Mouse (Mus musculus) hindbrain, embryonic 11.5 days (tissue): ENCODE results near the gene Sbk1. TPM values are rescaled to one million over a fixed set of nuclear protein-coding genes. Genes with fewer than 3 reads are reported as not detected.
"Not testable (repeated sequence)": the region's sequence is repeated elsewhere in the genome, so short reads cannot be mapped to it uniquely, and the experiment has no call there.

ENCODE experiments used
- ATAC-seq: fragments of 200-750 bp; cut with Nextera tagmentation; 2 replicates; pipeline ENCODE4 v1.8.0; 2017; ENCODE audit warnings: mild to moderate bottlenecking, moderate TSS enrichment, moderate library complexity; ENCODE audit not compliant: low FRiP score
- DNase-seq: peaks from one replicate; pipeline ENCODE4 v3.0.0-alpha.2; 2015; ENCODE audit warnings: low spot score
- H3K27ac ChIP-seq: fragments of 300-500 bp; sonication (generic); 2 replicates; pipeline ENCODE4 v1.5.1; 2014; ENCODE audit warnings: mild to moderate bottlenecking, low read depth, low read length
- H3K27me3 ChIP-seq: fragments of 300-500 bp; sonication (generic); 2 replicates; pipeline ENCODE4 v1.6.1; 2014; ENCODE audit warnings: mild to moderate bottlenecking, low read length, moderate library complexity, mixed read lengths; ENCODE audit not compliant: control insufficient read depth, insufficient read depth
- H3K36me3 ChIP-seq: fragments of 300-500 bp; sonication (generic); 2 replicates; pipeline ENCODE4 v1.6.1; 2014; ENCODE audit warnings: mild to moderate bottlenecking, low read length, moderate library complexity, mixed read lengths; ENCODE audit not compliant: control insufficient read depth, insufficient read depth
- H3K4me1 ChIP-seq: fragments of 300-500 bp; sonication (generic); replicated peaks from 2 replicates; pipeline ENCODE4 v1.6.1; 2014; ENCODE audit warnings: low read length, mixed read lengths; ENCODE audit not compliant: control insufficient read depth, insufficient read depth
- H3K4me2 ChIP-seq: fragments of 300-500 bp; sonication (generic); replicated peaks from 2 replicates; pipeline ENCODE4 v1.6.1; 2014; ENCODE audit warnings: mild to moderate bottlenecking, low read depth, low read length
- H3K4me3 ChIP-seq: fragments of 300-500 bp; sonication (generic); 2 replicates; pipeline ENCODE4 v1.5.1; 2014; ENCODE audit warnings: low read depth, low read length
- H3K9ac ChIP-seq: fragments of 300-500 bp; sonication (generic); 2 replicates; pipeline ENCODE4 v1.6.1; 2014; ENCODE audit warnings: low read depth, low read length
- H3K9me3 ChIP-seq: fragments of 300-500 bp; sonication (generic); 2 replicates; pipeline ENCODE4 v1.6.1; 2016; ENCODE audit warnings: low read length; ENCODE audit not compliant: control insufficient read depth
- WGBS: fragments of 180-500 bp; shearing (Covaris S2); extraction: QIAGEN DNeasy Blood & Tissue Kit; methylation state at CpG from one replicate; pipeline ENCODE4 v1.1.7; 2014; 5-methylcytosine and 5-hydroxymethylcytosine counted together
- polyA plus RNA-seq: library from polyadenylated mRNA; unstranded; fragments of >200 nt; fragmentation: Nextera tagmentation; extraction: Ambion mirVana; gene quantifications from 2 replicates; pipeline ENCODE4 v1.2.1, GENCODE M21; 2014

The Sbk1 gene
- polyA plus RNA-seq, 1 experiment from 2014 or later, result 137 TPM

DNA sequence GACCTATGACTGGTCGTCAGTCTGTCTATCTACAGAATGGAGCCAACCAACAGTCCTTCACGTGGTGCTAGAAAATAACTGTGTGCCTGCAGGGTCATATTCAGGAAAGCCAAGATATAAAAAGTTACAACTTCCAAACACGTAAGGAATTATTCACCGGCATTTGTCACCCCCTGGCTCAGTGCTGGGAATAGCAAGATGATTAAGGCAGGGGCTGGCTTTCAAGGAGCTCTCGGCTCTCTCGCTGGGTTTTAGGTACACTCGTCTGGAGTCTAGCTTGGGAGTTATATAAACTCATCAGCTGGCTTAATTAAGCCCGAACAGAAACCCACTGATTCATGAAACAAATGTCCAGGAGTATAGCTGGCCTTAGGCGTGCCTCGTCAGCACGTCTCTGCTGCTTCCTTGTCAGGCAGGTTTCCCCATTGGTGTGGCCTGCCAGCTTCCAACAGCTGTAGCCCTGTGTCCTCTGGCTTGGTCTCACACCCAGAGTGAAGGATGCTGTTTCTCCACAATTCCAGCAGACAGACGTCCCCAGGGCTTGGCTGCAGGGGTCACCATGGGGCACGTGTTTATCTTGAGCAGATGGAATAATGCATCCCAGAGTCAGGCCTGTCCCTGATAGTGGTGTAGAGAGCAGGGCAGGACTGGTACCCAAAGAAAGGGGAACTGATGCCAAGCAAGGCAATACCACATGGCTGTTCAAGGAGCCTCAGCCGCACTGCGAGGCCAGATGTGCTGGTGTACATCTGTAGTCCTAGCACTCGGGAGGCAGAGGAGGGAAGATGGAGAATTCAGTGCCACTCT is 9.7 kb downstream of the Sbk1 start:
- DNase-seq, result no peak
- H3K36me3 ChIP-seq, result 0 out of 2 replicates have a peak, but pooled peaks cover 4% of the 10 kb centered on the region
- no peak overlapping the region for H3K4me3 ChIP-seq
- no peak for ATAC-seq
- 0 out of 2 replicates have a peak overlapping the region, but pooled peaks have one; percentile 13 for H3K27ac ChIP-seq
- no peak overlapping the region for H3K4me2 ChIP-seq
- no peaks in the 10 kb centered on the region for H3K9me3 ChIP-seq
- peaks cover 9% of the 10 kb centered on the region; the same call in 1 of the 2 replicates for H3K4me1 ChIP-seq
- H3K9ac ChIP-seq, result no peak overlapping the region
- H3K27me3 ChIP-seq, result no peaks in the 10 kb centered on the region
- WGBS, result 84% methylated on average over 16 of the region's 16 CpGs

GRCm38 (mm10) chr7:126282683-126282990 is 10.2 kb downstream of the Sbk1 start:
- not testable (repeated sequence) for H3K4me2 ChIP-seq, DNase-seq, H3K9ac ChIP-seq, H3K4me3 ChIP-seq, H3K9me3 ChIP-seq, H3K4me1 ChIP-seq, H3K27ac ChIP-seq, H3K27me3 ChIP-seq, H3K36me3 ChIP-seq, ATAC-seq
- 85% methylated on average over 7 of the region's 8 CpGs for WGBS

- Histone ChIP-seq H3K4me2 (no peak overlapping the region), H3K27me3 (no peaks in the 10 kb centered on the region), H3K36me3 (0 out of 2 replicates have a peak, but pooled peaks cover 4% of the 10 kb centered on the region), H3K4me1 (peaks cover 7% of the 10 kb centered on the region), H3K27ac (no peak overlapping the region), H3K9me3 (no peaks in the 10 kb centered on the region), H3K9ac (no peak overlapping the region), H3K4me3 (no peak overlapping the region)
- ATAC-seq, result no peak
- DNase-seq, result no peak
- 87% methylated on average over 5 of the region's 5 CpGs for WGBS
Measured at GRCm38 (mm10) chr7:126284021-126284420, 11.6 kb downstream of the Sbk1 start.

DNA sequence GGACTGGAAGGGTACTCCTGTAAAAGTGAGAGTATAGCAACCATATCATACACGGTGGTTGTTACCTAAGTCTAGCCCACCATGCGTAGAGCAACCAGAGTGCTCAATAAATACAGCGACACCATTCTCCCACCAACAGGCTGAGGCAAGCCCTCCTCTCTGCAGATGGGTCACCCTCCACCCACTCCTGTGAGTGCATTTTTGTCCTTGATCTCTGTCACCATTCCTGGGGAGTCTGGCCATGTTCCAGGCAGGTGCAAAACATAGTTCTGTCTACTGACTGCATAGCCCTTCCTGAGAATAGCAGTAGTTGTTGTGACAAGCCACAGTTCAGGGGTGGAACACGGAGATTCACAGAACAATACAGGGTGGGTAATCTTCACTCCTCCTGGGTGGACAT is 12.0 kb downstream of the Sbk1 start:
- H3K27ac ChIP-seq, result no peak overlapping the region
- no peaks in the 10 kb centered on the region for H3K9me3 ChIP-seq
- H3K4me2 ChIP-seq, result no peak overlapping the region
- WGBS, result 93% methylated on average over 4 of the region's 4 CpGs
- H3K27me3 ChIP-seq, result no peaks in the 10 kb centered on the region
- H3K36me3 ChIP-seq, result 0 out of 2 replicates have a peak, but pooled peaks cover 3% of the 10 kb centered on the region
- H3K4me3 ChIP-seq, result no peak overlapping the region
- no peak overlapping the region for H3K9ac ChIP-seq
- DNase-seq (no peak), ATAC-seq (no peak)
- peaks cover 7% of the 10 kb centered on the region for H3K4me1 ChIP-seq

DNA sequence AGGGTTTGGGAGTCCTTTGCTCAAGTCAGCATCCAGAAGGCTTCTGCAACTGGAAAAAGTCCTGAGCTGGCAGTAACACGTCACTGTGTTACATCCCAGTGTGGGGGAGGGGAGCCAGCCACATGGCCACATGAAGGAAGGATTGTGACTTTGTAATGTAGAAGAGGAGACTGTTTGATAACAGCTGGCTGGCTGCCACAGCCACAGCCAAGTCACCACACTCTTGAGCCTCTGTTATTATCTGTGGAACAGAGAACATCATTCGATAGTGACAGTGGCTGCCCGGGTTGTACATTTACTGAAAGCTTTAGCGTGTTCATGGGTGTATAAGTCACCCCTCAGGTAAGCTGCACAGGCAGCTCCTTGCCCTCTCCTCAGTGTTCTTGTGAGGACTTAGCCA is 12.4 kb downstream of the Sbk1 start:
- WGBS, result 80% methylated on average over 4 of the region's 4 CpGs
- Histone ChIP-seq H3K4me1 (peaks cover 7% of the 10 kb centered on the region), H3K36me3 (0 out of 2 replicates have a peak, but pooled peaks cover 3% of the 10 kb centered on the region), H3K27me3 (no peaks in the 10 kb centered on the region), H3K4me2 (no peak overlapping the region), H3K9ac (no peak overlapping the region), H3K4me3 (no peak overlapping the region), H3K27ac (no peak overlapping the region), H3K9me3 (no peaks in the 10 kb centered on the region)
- DNase-seq, result no peak
- no peak for ATAC-seq

GRCm38 (mm10) chr7:126285293-126286211 is 13.1 kb downstream of the Sbk1 start:
- peaks cover 7% of the 10 kb centered on the region for H3K4me1 ChIP-seq
- H3K4me2 ChIP-seq, result no peak overlapping the region
- H3K4me3 ChIP-seq, result no peak overlapping the region
- WGBS, result 83% methylated on average over 12 of the region's 12 CpGs
- 0 out of 2 replicates have a peak, but pooled peaks cover 4% of the 10 kb centered on the region for H3K36me3 ChIP-seq
- no peak for DNase-seq
- no peak overlapping the region for H3K27ac ChIP-seq
- no peak for ATAC-seq
- H3K27me3 ChIP-seq, result no peaks in the 10 kb centered on the region
- H3K9me3 ChIP-seq, result no peaks in the 10 kb centered on the region
- H3K9ac ChIP-seq, result no peak overlapping the region

DNA sequence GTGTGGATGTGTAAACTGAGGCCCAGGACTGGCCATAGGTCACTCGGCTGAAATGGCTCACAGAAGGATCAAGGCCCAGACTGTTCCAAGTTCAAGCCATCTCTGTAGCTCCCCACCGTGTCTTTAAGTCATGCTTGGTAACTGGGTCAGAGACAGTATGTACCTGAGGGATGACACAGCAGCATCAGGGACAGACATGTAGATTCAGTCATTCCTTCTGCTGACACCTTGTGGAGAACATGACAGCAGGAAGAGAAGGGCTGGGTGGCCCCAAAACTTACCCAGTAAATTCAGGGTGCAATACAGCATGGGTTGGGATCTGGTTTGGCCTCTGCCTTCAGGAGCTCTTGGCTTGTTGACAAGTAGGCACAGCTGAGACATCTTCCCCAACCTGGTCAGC is 13.9 kb downstream of the Sbk1 start:
- DNase-seq, result no peak
- H3K9ac ChIP-seq, result no peak overlapping the region
- H3K4me2 ChIP-seq, result no peak overlapping the region
- 77% methylated on average over 2 of the region's 2 CpGs for WGBS
- no peak for ATAC-seq
- no peak overlapping the region for H3K27ac ChIP-seq
- peaks cover 7% of the 10 kb centered on the region; the same call in 1 of the 2 replicates for H3K36me3 ChIP-seq
- H3K9me3 ChIP-seq, result no peaks in the 10 kb centered on the region
- no peak overlapping the region for H3K4me3 ChIP-seq
- no peaks in the 10 kb centered on the region for H3K27me3 ChIP-seq
- H3K4me1 ChIP-seq, result peaks cover 7% of the 10 kb centered on the region

- H3K4me1 ChIP-seq, result peaks cover 7% of the 10 kb centered on the region
- 64% methylated on average over 10 of the region's 10 CpGs for WGBS
- H3K4me3 ChIP-seq, result no peak overlapping the region
- 0 out of 2 replicates have a peak, but pooled peaks have one; percentile 4 for ATAC-seq
- no peak overlapping the region for H3K9ac ChIP-seq
- no peak overlapping the region for H3K4me2 ChIP-seq
- DNase-seq, result no peak
- peaks cover 17% of the 10 kb centered on the region for H3K36me3 ChIP-seq
- peak overlapping the region; percentile 42; the same call in 1 of the 2 replicates for H3K27ac ChIP-seq
- H3K9me3 ChIP-seq, result no peaks in the 10 kb centered on the region
- no peaks in the 10 kb centered on the region for H3K27me3 ChIP-seq
Measured at GRCm38 (mm10) chr7:126287493-126288103, 15.2 kb downstream of the Sbk1 start.
